Mouse (Mus musculus): Measurements from ENCODE around the gene Ttc30a1.

Gene Ttc30a1

DNA sequence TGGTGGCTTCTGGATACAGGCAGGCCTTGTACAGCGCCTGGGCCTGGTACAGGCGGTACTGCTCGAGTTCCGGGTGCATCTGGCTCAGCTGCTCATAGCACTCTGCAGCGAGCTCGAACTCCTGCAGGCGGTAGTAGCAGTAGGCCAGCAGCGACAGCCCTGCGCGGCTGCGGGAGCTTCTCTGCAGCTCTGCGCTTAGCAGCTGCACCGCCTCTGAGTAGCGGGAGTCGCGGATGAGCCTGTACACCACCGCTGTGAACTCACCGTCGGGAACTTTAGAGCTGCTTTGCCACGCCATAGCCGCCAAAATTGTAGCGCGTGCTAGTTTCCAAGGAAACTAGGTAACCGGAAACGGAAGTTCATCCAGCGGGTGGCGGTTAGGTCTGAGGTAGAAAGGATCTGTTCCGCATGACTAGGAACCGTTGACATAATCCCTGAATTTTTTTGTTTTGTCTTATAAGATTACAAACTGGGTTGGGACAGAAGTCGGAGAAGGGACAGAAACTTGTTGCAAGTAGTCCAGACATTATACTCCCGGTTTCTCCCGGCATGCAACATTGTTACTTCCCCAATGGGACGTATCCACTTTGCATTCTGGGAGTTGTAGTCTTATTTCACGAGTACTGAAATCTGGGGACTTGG is at the start of gene Ttc30a1:
TSS of gene Ttc30a1 (minus strand) at position 528 of the 642 bp plus-strand sequence.
- DNase-seq (ENCODE audit: low spot score), result peak; percentile 85

- no peak for DNase-seq (ENCODE audit: low spot score)
Observed at GRCm38 (mm10) chr2:76030080-76030479, 48.3 kb upstream of the Ttc30a1 start.

GRCm38 (mm10) chr2:76029081-76029901 is 47.5 kb upstream of the Ttc30a1 start:
- no peak for DNase-seq (ENCODE audit: low spot score)

GRCm38 (mm10) chr2:76016890-76017289 is 35.1 kb upstream of the Ttc30a1 start:
- DNase-seq (ENCODE audit: low spot score), result no peak

GRCm38 (mm10) chr2:76016136-76016535 is 34.4 kb upstream of the Ttc30a1 start:
- no peak for DNase-seq (ENCODE audit: low spot score)

DNA sequence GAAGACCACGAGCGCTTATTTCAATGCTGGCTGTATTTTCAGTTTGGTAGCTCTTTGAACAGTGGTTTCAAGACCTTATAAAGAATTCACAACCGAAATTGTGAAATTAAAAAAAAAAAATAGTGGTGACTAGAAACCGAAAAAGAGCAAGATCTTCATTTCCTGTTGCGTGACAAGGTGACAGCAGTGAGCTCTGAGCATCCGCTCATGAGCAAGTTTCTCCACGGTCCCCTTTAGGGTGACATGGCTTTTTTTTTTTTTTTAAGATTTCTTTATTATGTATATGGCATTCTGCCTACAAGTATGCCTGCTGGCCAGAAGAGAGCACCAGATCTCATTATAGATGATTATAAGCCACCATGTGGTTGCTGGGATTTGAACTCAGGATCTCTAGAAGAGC is 33.7 kb upstream of the Ttc30a1 start:
- no peak for DNase-seq (ENCODE audit: low spot score)

GRCm38 (mm10) chr2:76014659-76015058 is 32.9 kb upstream of the Ttc30a1 start:
- DNase-seq (ENCODE audit: low spot score), result no peak

- DNase-seq (ENCODE audit: low spot score), result no peak
Observed at GRCm38 (mm10) chr2:76006194-76006593, 24.4 kb upstream of the Ttc30a1 start.

- no peak for DNase-seq (ENCODE audit: low spot score)
Observed at GRCm38 (mm10) chr2:76002899-76003298, 21.1 kb upstream of the Ttc30a1 start.

DNA sequence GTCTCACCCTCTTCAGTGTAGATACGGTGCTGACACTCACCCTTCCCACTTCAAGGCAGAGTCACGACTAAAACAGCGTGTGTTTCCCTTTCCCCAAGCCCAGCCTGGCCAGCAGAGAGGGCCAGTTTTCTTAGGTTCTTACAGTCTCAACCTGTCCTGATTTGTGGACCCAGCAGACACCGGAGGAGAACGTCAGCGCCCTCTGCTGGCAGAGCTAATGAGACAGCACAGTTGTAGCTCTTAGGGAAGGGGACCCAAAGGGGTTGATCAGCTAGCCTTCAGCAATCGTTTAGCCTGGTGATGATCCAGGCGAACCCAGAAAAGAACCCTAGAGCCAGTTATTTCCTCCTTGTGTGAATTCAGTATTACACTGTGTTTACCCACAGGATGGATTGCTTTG is 19.6 kb upstream of the Ttc30a1 start:
- DNase-seq (ENCODE audit: low spot score), result peak; percentile 44

DNA sequence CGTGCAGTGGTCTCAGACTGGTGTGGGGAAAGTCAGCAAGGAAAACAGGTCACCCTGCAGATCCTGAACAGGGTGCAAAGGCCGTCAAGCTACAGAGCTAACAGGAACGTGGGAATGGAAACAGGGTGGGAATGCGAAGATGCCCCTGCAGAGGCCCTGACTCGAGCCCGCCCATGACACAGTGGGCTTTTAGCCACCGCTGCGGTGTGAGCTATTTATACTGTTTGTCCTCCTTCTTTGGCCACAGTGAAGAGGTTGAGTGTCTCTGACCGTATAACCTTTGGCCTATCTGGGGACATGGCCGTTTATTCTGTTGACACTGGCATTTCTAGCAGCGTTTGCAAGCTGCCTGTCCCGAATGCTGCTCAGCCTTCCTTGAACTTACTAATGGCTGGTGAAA is 17.9 kb upstream of the Ttc30a1 start:
- DNase-seq (ENCODE audit: low spot score), result no peak

DNA sequence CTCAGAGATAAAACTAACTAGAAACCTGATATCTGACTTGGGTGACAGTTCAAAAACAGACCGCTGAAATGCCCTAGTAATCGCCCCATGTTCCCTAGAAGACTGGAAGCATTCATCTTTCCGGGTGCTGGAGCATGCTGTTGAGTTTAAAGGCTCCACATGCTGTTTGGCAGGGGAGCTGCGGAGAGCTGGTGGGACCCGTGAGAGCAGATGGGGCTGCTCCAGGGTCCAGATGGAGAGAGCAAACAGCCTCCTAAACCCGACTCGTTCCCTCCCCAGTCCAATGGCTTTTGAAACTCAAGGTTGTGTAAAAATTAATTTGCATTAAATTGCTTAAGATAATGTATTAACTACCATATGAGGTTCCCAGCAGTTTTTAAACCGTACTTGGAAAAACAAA is 16.9 kb upstream of the Ttc30a1 start:
- DNase-seq (ENCODE audit: low spot score), result no peak

GRCm38 (mm10) chr2:75997726-75998125 is 16.0 kb upstream of the Ttc30a1 start:
- no peak for DNase-seq (ENCODE audit: low spot score)

GRCm38 (mm10) chr2:75994841-75995240 is 13.1 kb upstream of the Ttc30a1 start:
- DNase-seq (ENCODE audit: low spot score), result no peak

DNA sequence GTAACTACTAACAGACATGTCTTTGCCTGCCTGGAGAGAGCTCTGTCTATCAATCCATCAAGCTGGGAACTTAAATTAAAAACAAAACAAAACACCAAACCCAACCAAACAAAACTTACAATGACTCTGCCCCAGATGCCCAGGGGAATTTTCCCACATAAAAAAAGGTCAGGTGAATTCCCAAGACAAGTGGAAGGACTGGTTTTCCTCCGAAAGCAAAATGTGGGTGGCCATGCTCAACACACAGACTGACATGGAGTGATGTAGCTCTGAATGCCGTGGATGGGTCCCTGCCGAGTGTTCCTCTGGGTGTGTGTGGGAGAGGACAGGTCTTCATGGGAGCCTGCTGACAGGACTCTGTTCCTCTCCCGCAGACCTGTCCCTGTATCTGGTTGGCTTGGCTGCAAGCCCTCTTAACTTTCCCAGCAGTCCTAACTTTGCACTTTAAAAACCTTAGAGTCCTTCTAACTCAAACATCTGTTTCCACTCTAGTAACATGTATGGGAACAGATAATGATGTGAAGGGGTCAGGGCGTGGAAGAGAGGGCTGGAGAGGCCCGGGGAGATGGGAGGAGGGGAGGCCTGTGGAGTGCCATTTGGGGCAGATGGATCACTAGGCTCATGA is 9.9 kb upstream of the Ttc30a1 start:
- no peak for DNase-seq (ENCODE audit: low spot score)

DNA sequence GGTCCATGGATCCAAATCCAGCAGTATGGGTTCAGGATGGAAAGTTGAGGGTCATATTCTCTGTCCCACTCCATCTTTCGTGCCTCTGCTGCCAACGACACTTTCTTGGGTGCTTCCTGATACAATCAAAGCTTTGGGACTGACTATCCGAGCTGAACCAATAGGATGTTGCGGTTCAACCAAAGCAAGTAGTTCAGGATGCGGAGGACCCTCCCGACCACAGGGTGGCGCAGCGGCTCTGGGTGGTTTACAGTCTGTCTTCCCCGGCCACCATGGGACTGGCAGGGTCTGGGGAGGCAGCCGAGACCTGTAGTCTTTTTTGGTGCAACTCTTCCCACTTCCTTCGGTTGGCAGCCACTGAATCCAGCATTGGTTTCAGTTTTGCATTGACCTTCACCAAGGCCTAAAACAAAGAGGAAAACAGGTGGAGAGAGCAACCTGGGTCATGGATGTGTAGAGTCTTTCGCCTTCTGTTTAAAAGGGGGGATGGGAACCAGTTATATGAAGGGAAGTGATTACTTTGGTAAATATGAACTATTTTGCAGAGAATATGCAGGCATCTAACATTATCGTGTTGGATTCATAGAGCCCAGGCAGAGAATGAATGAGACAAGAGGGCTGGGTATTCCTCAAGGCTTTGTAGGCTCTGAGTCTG is 9.2 kb upstream of the Ttc30a1 start:
- DNase-seq (ENCODE audit: low spot score), result peak; percentile 13

DNA sequence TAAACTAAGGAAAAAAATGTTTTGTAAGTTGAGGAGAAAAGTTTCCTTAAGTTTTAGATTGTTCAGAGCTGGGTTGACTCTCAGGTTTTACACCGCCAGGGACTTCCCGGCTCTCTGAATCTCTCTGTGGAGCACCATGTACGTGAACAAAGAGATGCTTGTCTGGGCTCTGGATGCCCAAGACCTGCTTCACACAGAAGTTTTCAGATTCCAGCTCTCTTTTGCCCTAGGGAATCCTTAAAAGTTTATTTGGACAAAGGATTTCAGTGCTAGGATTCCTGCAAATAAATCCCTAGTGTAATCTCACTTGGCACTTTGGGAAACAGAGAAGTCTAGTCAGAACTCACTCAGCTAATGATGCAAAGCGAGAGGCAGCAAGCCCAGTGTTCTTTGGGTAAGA is 7.9 kb upstream of the Ttc30a1 start:
- DNase-seq (ENCODE audit: low spot score), result no peak

GRCm38 (mm10) chr2:75988779-75989363 is 7.1 kb upstream of the Ttc30a1 start:
- DNase-seq (ENCODE audit: low spot score), result no peak

DNA sequence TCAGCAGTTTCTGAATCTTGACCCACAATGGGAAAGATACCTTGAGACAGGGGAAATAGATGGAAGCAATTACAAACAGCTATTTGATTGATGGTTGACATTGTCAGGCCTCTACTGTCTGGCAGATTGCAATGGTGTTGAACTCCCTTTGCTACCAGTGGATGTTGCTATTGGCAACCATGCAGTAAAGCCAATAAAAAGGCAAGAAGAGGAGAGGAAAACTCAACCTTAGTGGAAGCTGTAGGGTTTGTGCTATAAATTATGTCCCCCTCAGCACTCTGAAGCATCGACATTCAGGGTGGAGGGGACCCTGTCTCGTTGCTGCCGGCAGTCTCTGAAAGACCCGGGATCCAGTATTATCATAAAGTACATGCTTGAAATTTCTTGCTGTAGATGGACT is 6.6 kb upstream of the Ttc30a1 start:
- no peak for DNase-seq (ENCODE audit: low spot score)

GRCm38 (mm10) chr2:75987739-75988138 is 6.0 kb upstream of the Ttc30a1 start:
- no peak for DNase-seq (ENCODE audit: low spot score)

GRCm38 (mm10) chr2:75985124-75985523 is 3.4 kb upstream of the Ttc30a1 start:
- DNase-seq (ENCODE audit: low spot score), result peak; percentile 73

DNA sequence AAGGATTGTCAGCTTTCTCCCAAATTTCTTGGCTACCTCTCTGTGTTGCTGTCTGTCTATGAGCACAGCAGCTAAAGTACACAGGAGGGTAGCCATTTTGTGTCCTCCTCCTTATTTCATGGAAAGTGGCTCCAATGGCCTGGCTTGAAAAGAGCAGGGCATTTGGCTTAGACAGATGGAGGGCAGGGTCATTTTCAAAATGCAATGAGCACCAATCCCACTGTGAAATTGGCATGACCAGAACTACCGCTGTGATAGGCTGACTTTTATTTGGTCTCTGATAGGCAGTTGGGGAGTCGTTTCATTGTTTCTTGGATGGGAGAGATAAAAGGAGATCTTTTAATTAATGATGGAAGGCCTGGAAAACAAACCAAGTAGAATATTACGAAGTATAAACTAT is 2.1 kb upstream of the Ttc30a1 start:
- no peak for DNase-seq (ENCODE audit: low spot score)

Data from adipocyte (in vitro differentiated cells).